Mouse (Mus musculus) limb, embryonic 11.5 days (tissue): Measurements from ENCODE around the gene Dner. TPM values are rescaled to one million over a fixed set of nuclear protein-coding genes. Genes with fewer than 3 reads are reported as not detected.

Experiments
- ATAC-seq: fragments of 200-750 bp; cut with Nextera tagmentation; 2 replicates; pipeline ENCODE4 v1.8.0; 2017; ENCODE audit warnings: low read depth; ENCODE audit not compliant: insufficient number of reproducible peaks, low FRiP score, low TSS enrichment
- DNase-seq: peaks from one replicate; pipeline ENCODE4 v3.0.0-alpha.2; 2015; ENCODE audit warnings: low spot score
- H3K27ac ChIP-seq: fragments of 300-500 bp; sonication (generic); replicated peaks from 2 replicates; pipeline ENCODE4 v1.5.1; 2014; ENCODE audit warnings: low read depth, mild to moderate bottlenecking, low read length
- H3K27me3 ChIP-seq: fragments of 300-500 bp; sonication (generic); 2 replicates; pipeline ENCODE4 v1.6.1; 2014; ENCODE audit warnings: mild to moderate bottlenecking, low read length, mixed read lengths; ENCODE audit not compliant: control insufficient read depth, insufficient read depth
- H3K36me3 ChIP-seq: fragments of 300-500 bp; sonication (generic); 2 replicates; pipeline ENCODE4 v1.6.1; 2014; ENCODE audit warnings: mild to moderate bottlenecking, low read length, moderate library complexity, mixed read lengths; ENCODE audit not compliant: control insufficient read depth, insufficient read depth
- H3K4me1 ChIP-seq: fragments of 300-500 bp; sonication (generic); 2 replicates; pipeline ENCODE4 v1.6.1; 2014; ENCODE audit warnings: low read length, mixed read lengths; ENCODE audit not compliant: control insufficient read depth, insufficient read depth
- H3K4me2 ChIP-seq: fragments of 300-500 bp; sonication (generic); 2 replicates; pipeline ENCODE4 v1.6.1; 2014; ENCODE audit warnings: low read depth, mild to moderate bottlenecking, moderate library complexity; ENCODE audit not compliant: severe bottlenecking
- H3K4me3 ChIP-seq: fragments of 300-500 bp; sonication (generic); 2 replicates; pipeline ENCODE4 v1.5.1; 2014; ENCODE audit warnings: low read depth, low read length
- H3K9ac ChIP-seq: fragments of 300-500 bp; sonication (generic); 2 replicates; pipeline ENCODE4 v1.6.1; 2014; ENCODE audit warnings: mild to moderate bottlenecking, low read length
- H3K9me3 ChIP-seq: fragments of 300-500 bp; sonication (generic); 2 replicates; pipeline ENCODE4 v1.6.1; 2016; ENCODE audit warnings: low read length; ENCODE audit not compliant: control insufficient read depth
- WGBS: fragments of 180-500 bp; shearing (Covaris S2); extraction: QIAGEN DNeasy Blood & Tissue Kit; methylation state at CpG from one replicate; pipeline ENCODE4 v1.1.7; 2014; 5-methylcytosine and 5-hydroxymethylcytosine counted together
- polyA plus RNA-seq: library from polyadenylated mRNA; unstranded; fragments of >200 nt; fragmentation: Nextera tagmentation; extraction: Ambion mirVana; gene quantifications from 2 replicates; pipeline ENCODE4 v1.2.1, GENCODE M21; 2014

Dner gene
- polyA plus RNA-seq, 1 experiment from 2014 or later = 1.1 TPM

GRCm38 (mm10) chr1:84422881-84423280, 273.1 kb downstream of the Dner start:
- WGBS = 86% methylated on average over 2 of the region's 2 CpGs
- Histone ChIP-seq H3K27ac (no peak overlapping the region), H3K27me3 (no peaks in the 10 kb centered on the region), H3K9ac (no peak overlapping the region), H3K4me3 (no peak overlapping the region), H3K9me3 (no peaks in the 10 kb centered on the region), H3K4me2 (no peak overlapping the region), H3K4me1 (no peaks in the 10 kb centered on the region), H3K36me3 (no peaks in the 10 kb centered on the region)
- ATAC-seq (no peak), DNase-seq (no peak)

DNA sequence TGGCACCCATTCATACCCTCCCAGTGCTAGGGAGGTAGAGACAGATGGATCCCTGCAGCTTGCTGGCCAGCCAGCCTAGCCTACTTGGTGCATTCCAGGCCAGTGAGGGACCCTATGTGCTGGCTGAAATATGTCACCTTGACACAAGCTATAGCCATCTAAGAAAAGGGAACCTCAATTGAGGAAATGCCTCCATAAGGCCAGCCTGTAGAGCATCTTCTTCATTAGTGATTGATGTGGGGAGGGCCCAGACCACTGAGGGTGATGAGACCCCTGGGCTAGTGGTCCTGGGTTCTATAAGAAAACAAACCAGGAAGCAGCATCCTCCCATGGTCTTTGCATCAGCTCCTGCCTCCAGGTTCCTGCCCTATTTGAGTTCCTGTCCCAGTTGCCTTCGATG, 274.2 kb downstream of the Dner start:
- 70% methylated on average over 1 of the region's 1 CpGs for WGBS

GRCm38 (mm10) chr1:84419416-84419815, 276.6 kb downstream of the Dner start:
- Histone ChIP-seq H3K27me3 (no peaks in the 10 kb centered on the region), H3K4me1 (no peaks in the 10 kb centered on the region), H3K36me3 (no peaks in the 10 kb centered on the region), H3K9me3 (no peaks in the 10 kb centered on the region), H3K4me2 (no peak overlapping the region), H3K9ac (no peak overlapping the region), H3K27ac (no peak overlapping the region), H3K4me3 (no peak overlapping the region)
- ATAC-seq = no peak
- 75% methylated on average over 2 of the region's 2 CpGs for WGBS
- no peak for DNase-seq

More for the DNA sequence above, 274.2 kb downstream of the Dner start:
- H3K4me3 ChIP-seq = no peak overlapping the region
- no peak overlapping the region for H3K9ac ChIP-seq
- ATAC-seq (no peak), DNase-seq (no peak)
- H3K9me3 ChIP-seq = no peaks in the 10 kb centered on the region
- H3K4me1 ChIP-seq = no peaks in the 10 kb centered on the region
- no peaks in the 10 kb centered on the region for H3K27me3 ChIP-seq
- no peak overlapping the region for H3K27ac ChIP-seq
- no peaks in the 10 kb centered on the region for H3K36me3 ChIP-seq
- no peak overlapping the region for H3K4me2 ChIP-seq

GRCm38 (mm10) chr1:84418511-84418910, 277.5 kb downstream of the Dner start:
- H3K4me2 ChIP-seq = no peak overlapping the region
- DNase-seq (no peak), ATAC-seq (no peak)
- H3K36me3 ChIP-seq = no peaks in the 10 kb centered on the region
- H3K9me3 ChIP-seq = no peaks in the 10 kb centered on the region
- no peak overlapping the region for H3K9ac ChIP-seq
- no peaks in the 10 kb centered on the region for H3K4me1 ChIP-seq
- no peak overlapping the region for H3K4me3 ChIP-seq
- no peaks in the 10 kb centered on the region for H3K27me3 ChIP-seq
- no peak overlapping the region for H3K27ac ChIP-seq
- 80% methylated on average over 9 of the region's 9 CpGs for WGBS

GRCm38 (mm10) chr1:84417761-84418238, 278.2 kb downstream of the Dner start:
- H3K9me3 ChIP-seq = no peaks in the 10 kb centered on the region
- no peak overlapping the region for H3K4me3 ChIP-seq
- WGBS = 78% methylated on average over 9 of the region's 9 CpGs
- no peak for DNase-seq
- H3K36me3 ChIP-seq = no peaks in the 10 kb centered on the region
- no peak overlapping the region for H3K4me2 ChIP-seq
- no peak for ATAC-seq
- H3K27me3 ChIP-seq = no peaks in the 10 kb centered on the region
- H3K4me1 ChIP-seq = no peaks in the 10 kb centered on the region
- H3K27ac ChIP-seq = no peak overlapping the region
- no peak overlapping the region for H3K9ac ChIP-seq

DNA sequence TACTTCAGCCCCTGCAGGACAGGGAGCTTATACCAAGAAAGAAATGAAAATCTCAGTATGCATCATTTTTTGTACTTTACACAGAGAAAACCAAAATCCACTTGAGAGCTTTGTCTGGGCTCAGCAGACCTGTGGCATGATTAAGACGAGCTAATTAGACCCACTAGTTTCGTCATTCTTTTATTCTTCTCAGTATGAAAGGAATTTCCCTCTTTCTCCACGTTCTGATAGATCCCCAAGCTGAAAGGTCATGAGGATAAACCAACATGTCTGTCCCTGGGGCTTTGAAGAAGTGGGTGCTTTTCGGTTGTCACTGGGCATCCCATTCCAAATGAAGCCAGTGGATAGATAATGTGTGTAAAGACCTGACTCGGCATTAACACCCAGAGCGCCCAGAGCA, 278.7 kb downstream of the Dner start:
- no peak overlapping the region for H3K27ac ChIP-seq
- no peaks in the 10 kb centered on the region for H3K36me3 ChIP-seq
- ATAC-seq (no peak), DNase-seq (no peak)
- no peak overlapping the region for H3K4me2 ChIP-seq
- H3K27me3 ChIP-seq = no peaks in the 10 kb centered on the region
- no peak overlapping the region for H3K4me3 ChIP-seq
- H3K9ac ChIP-seq = no peak overlapping the region
- H3K9me3 ChIP-seq = no peaks in the 10 kb centered on the region
- WGBS = 80% methylated on average over 6 of the region's 6 CpGs
- no peaks in the 10 kb centered on the region for H3K4me1 ChIP-seq

- DNase-seq = no peak
- Histone ChIP-seq H3K4me3 (no peak overlapping the region), H3K27me3 (no peaks in the 10 kb centered on the region), H3K9me3 (no peaks in the 10 kb centered on the region), H3K27ac (no peak overlapping the region), H3K4me1 (no peaks in the 10 kb centered on the region), H3K9ac (no peak overlapping the region), H3K36me3 (no peaks in the 10 kb centered on the region), H3K4me2 (no peak overlapping the region)
- 86% methylated on average over 3 of the region's 3 CpGs for WGBS
- ATAC-seq = no peak
Measured at GRCm38 (mm10) chr1:84414464-84414863, 281.6 kb downstream of the Dner start.

DNA sequence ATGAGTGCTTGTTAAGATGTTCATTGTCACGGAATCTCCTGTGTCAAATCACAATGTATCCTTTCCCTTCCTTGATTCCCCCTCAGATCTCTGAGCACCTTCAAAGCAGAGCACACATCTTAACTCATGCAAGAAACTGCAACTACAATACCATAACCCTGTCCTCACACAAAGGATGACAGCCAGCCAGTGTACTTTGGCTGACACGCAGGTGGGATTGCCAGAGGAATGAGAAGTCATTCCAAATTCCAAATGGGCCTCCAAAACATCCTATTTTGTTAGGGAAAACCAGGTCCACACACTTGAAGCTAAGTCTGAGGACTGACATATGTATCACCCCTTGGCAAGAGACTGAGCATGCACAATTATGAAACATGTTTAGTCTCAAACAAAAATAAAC, 286.5 kb downstream of the Dner start:
- H3K9me3 ChIP-seq = no peaks in the 10 kb centered on the region
- H3K4me3 ChIP-seq = no peak overlapping the region
- DNase-seq (no peak), ATAC-seq (no peak)
- H3K4me2 ChIP-seq = no peak overlapping the region
- 91% methylated on average over 2 of the region's 2 CpGs for WGBS
- no peak overlapping the region for H3K27ac ChIP-seq
- no peak overlapping the region for H3K9ac ChIP-seq
- H3K27me3 ChIP-seq = no peaks in the 10 kb centered on the region
- H3K4me1 ChIP-seq = no peaks in the 10 kb centered on the region
- H3K36me3 ChIP-seq = no peaks in the 10 kb centered on the region

- Histone ChIP-seq H3K9me3 (no peaks in the 10 kb centered on the region), H3K9ac (no peak overlapping the region), H3K4me3 (no peak overlapping the region), H3K27ac (no peak overlapping the region), H3K4me1 (no peaks in the 10 kb centered on the region), H3K36me3 (no peaks in the 10 kb centered on the region), H3K27me3 (no peaks in the 10 kb centered on the region), H3K4me2 (no peak overlapping the region)
- WGBS = 88% methylated on average over 2 of the region's 2 CpGs
- ATAC-seq (no peak), DNase-seq (no peak)
Measured at GRCm38 (mm10) chr1:84408873-84409272, 287.1 kb downstream of the Dner start.
